Mouse (Mus musculus): ENCODE results near the gene Nampt. TPM values are rescaled to one million over a fixed set of nuclear protein-coding genes. Genes with fewer than 3 reads are reported as not detected.

Gene Nampt
- polyA plus RNA-seq, 1 experiment from 2014 or later = 16.4 TPM

GRCm38 (mm10) chr12:32901005-32901404 lies 81.7 kb downstream of the Nampt start:
- 79% methylated on average over 3 of the region's 3 CpGs for WGBS
- no peak for ATAC-seq (replicated peaks; ENCODE audit: insufficient number of reproducible peaks, insufficient read depth, low FRiP score, low read depth)
- peaks cover 7% of the 10 kb centered on the region for H3K27me3 ChIP-seq
- no peak overlapping the region for H3K4me2 ChIP-seq
- no peaks in the 10 kb centered on the region for H3K36me3 ChIP-seq
- H3K27ac ChIP-seq = no peak overlapping the region
- H3K9me3 ChIP-seq (replicated peaks) = no peaks in the 10 kb centered on the region
- no peak overlapping the region for H3K4me3 ChIP-seq
- no peaks in the 10 kb centered on the region for H3K4me1 ChIP-seq (replicated peaks)
- H3K9ac ChIP-seq = no peak overlapping the region

Other genes starting within 250 kb of the Nampt start
- 98.4 and 102 TPM in 2 replicates for gene Sypl, start 134.3 kb downstream of the Nampt start, polyA plus RNA-seq (2015; fragmentation: Nextera tagmentation; extraction: Ambion mirVana)